Mouse (Mus musculus): Measurements from ENCODE around the gene Cd248. TPM values are rescaled to one million over a fixed set of nuclear protein-coding genes. Genes with fewer than 3 reads are reported as not detected.
A peak's percentile ranks its signal among the peaks of the same experiment; 100 is the strongest.
"Not testable (repeated sequence)": the region's sequence is repeated elsewhere in the genome, so short reads cannot be mapped to it uniquely, and the experiment has no call there.

Cd248 gene
- polyA plus RNA-seq, 1 experiment from 2014 or later: 69.8 TPM

DNA sequence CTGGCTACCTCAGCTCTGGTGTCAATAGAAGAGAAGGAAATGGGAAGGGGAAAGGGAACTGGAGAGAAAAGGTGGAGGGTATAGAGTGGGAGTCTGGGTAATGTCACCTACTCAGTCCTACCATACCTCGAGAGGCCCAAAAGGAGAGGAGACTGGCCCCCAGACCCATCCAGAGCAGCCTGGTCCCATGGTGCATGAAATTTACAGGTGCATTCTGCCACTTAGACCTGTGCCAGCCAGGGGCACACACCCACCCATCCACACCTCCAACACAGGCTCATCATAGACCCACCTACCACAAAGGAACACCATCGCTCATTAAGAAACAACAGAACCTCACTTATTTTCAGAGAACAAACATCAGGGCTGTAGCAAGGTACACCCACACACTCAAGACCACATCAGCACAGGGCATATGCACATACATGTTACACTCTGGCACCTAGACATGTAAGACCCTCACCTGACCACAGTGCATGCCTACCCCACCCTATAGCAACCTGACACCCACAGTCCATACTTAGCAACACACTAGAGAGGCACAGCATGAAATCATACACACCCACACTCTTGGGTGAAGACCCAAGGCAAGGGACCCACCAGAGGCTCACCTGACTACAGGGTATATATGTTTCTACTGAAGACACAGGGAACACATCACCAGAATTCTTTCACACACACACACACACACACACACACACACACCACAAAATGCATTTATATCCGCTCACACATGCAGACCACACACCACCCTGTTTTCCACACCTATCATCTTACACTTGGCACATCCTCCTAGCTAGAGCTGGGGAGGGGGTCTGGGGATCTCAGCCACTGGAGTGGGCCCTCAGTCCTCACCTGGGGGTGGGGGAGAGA is 16.3 kb downstream of the Cd248 start:
- 0 out of 2 replicates have a peak overlapping the region, but pooled peaks have one; percentile 67 for H3K9ac ChIP-seq (ENCODE audit: low read length)
- no peaks in the 10 kb centered on the region for H3K9me3 ChIP-seq (replicated peaks; ENCODE audit: control insufficient read depth, low read length)

GRCm38 (mm10) chr19:5084834-5085144 is 16.9 kb downstream of the Cd248 start:
- Histone ChIP-seq H3K9me3 (replicated peaks; ENCODE audit: control insufficient read depth, low read length) (no peaks in the 10 kb centered on the region), H3K4me3 (replicated peaks; ENCODE audit: low read length) (peak overlapping the region; percentile 53), H3K36me3 (ENCODE audit: control insufficient read depth, insufficient read depth, low read length) (no peaks in the 10 kb centered on the region), H3K27ac (ENCODE audit: low read length) (no peak overlapping the region), H3K27me3 (ENCODE audit: control insufficient read depth, insufficient read depth, low read length) (peaks cover 55% of the 10 kb centered on the region), H3K4me1 (ENCODE audit: control insufficient read depth, insufficient read depth, low read length) (peaks cover 20% of the 10 kb centered on the region), H3K4me2 (ENCODE audit: low read depth, low read length) (peak overlapping the region; percentile 83), H3K9ac (ENCODE audit: low read length) (peak overlapping the region; percentile 67; the same call in 1 of the 2 replicates)
- 5% methylated on average over 15 of the region's 15 CpGs for WGBS
- no peak for ATAC-seq (ENCODE audit: insufficient read depth, low FRiP score)

More for the DNA sequence above, 16.3 kb downstream of the Cd248 start:
- peaks cover 16% of the 10 kb centered on the region for H3K4me1 ChIP-seq (ENCODE audit: control insufficient read depth, insufficient read depth, low read length)
- no peak overlapping the region for H3K4me2 ChIP-seq (ENCODE audit: low read depth, low read length)
- no peak overlapping the region for H3K27ac ChIP-seq (ENCODE audit: low read length)
- H3K36me3 ChIP-seq (ENCODE audit: control insufficient read depth, insufficient read depth, low read length): no peaks in the 10 kb centered on the region
- WGBS: 66% methylated on average over 3 of the region's 3 CpGs
- peaks cover 55% of the 10 kb centered on the region for H3K27me3 ChIP-seq (ENCODE audit: control insufficient read depth, insufficient read depth, low read length)
- ATAC-seq (ENCODE audit: insufficient read depth, low FRiP score): no peak
- H3K4me3 ChIP-seq (replicated peaks; ENCODE audit: low read length): peak overlapping the region; percentile 53

DNA sequence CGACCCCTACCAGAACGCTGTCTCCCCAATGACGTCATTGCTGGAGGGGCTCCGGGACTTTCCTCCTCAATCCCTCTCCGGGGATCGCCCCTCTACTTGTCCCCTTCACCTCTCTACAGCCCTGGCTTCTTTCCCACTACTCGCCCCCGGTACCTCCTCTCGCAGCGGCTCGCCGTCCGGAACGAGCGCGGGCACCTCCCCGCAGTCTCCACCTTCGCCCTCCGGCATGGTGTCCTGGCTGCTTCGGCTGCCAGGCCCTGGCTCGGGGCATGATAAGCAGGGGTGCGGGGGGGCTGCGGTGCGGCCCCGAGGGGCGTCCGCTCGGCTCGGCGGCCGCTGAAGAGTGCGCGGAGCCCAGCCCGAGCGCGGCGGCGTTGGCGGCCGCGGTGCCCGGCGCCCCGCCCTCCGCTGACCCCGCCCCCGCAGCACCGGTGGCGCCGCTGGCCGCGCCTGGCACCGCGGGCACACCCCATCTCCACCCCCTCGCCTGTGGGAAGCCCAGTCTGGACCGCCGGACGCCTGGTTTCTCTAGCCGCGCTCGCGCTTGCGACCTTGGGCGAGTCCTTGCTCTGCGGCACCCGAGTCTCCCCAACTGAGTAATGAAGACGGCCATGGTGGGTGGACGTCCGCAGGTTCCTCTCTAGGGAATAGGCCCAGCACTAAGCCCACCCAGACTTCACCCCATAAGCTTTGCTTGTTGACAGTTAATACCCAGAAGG is 17.4 kb downstream of the Cd248 start, which contains the start of gene Tmem151a:
Tmem151a (minus strand) TSS at position 387 of the 719 bp plus-strand sequence.
- Histone ChIP-seq H3K4me1 (ENCODE audit: control insufficient read depth, insufficient read depth, low read length) (peaks cover 20% of the 10 kb centered on the region), H3K9me3 (replicated peaks; ENCODE audit: control insufficient read depth, low read length) (no peaks in the 10 kb centered on the region), H3K27ac (ENCODE audit: low read length) (no peak within 1 kb of the TSS), H3K27me3 (ENCODE audit: control insufficient read depth, insufficient read depth, low read length) (peaks cover 55% of the 10 kb centered on the region), H3K9ac (ENCODE audit: low read length) (peak within 1 kb of the TSS; percentile 67), H3K4me3 (replicated peaks; ENCODE audit: low read length) (peak within 1 kb of the TSS; percentile 53), H3K4me2 (ENCODE audit: low read depth, low read length) (peak within 1 kb of the TSS; percentile 83), H3K36me3 (ENCODE audit: control insufficient read depth, insufficient read depth, low read length) (no peaks in the 10 kb centered on the region)
- ATAC-seq (ENCODE audit: insufficient read depth, low FRiP score): no peak
- WGBS: under 1% methylated on average over 68 of the region's 69 CpGs

DNA sequence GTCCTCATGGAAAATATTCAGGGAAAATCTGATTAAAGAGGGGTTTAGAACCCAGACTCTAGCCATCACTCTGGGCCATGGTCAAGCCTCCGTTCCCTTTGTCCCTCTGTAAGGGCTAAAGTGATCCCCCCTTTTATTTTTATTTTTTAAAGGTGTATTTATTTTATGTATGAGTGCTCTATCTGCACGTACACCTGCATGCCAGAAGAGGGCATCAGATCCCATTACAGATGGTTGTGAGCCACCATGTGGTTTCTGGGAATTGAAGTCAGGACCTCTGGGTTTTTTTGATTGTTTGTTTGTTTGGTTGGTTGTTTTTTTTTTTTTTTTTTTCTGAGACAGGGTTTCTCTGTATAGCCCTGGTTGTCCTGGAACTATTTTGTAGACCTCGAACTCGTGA is 18.7 kb downstream of the Cd248 start:
- WGBS: 56% methylated on average over 4 of the region's 4 CpGs
- not testable (repeated sequence) for H3K36me3 ChIP-seq (ENCODE audit: control insufficient read depth, insufficient read depth, low read length); H3K9me3 ChIP-seq (replicated peaks; ENCODE audit: control insufficient read depth, low read length); H3K9ac ChIP-seq (ENCODE audit: low read length); H3K4me3 ChIP-seq (replicated peaks; ENCODE audit: low read length); H3K4me2 ChIP-seq (ENCODE audit: low read depth, low read length); H3K27ac ChIP-seq (ENCODE audit: low read length); ATAC-seq (ENCODE audit: insufficient read depth, low FRiP score)
- H3K27me3 ChIP-seq (ENCODE audit: control insufficient read depth, insufficient read depth, low read length): peaks cover 47% of the 10 kb centered on the region
- H3K4me1 ChIP-seq (ENCODE audit: control insufficient read depth, insufficient read depth, low read length): peaks cover 20% of the 10 kb centered on the region

GRCm38 (mm10) chr19:5087884-5088728 is 20.2 kb downstream of the Cd248 start, which contains the start of gene Yif1a:
Yif1a (plus strand) TSS chr19:5088538.
- Histone ChIP-seq H3K9me3 (replicated peaks; ENCODE audit: control insufficient read depth, low read length) (no peaks in the 10 kb centered on the region), H3K4me2 (ENCODE audit: low read depth, low read length) (peak within 1 kb of the TSS; percentile 91), H3K9ac (ENCODE audit: low read length) (peak within 1 kb of the TSS; percentile 88), H3K4me3 (replicated peaks; ENCODE audit: low read length) (peak within 1 kb of the TSS; percentile 90), H3K36me3 (ENCODE audit: control insufficient read depth, insufficient read depth, low read length) (no peaks in the 10 kb centered on the region), H3K27me3 (ENCODE audit: control insufficient read depth, insufficient read depth, low read length) (peaks cover 31% of the 10 kb centered on the region), H3K27ac (ENCODE audit: low read length) (peak within 1 kb of the TSS; percentile 87), H3K4me1 (ENCODE audit: control insufficient read depth, insufficient read depth, low read length) (peaks cover 20% of the 10 kb centered on the region)
- peak; percentile 92 for ATAC-seq (ENCODE audit: insufficient read depth, low FRiP score)
- under 1% methylated on average over 58 of the region's 58 CpGs for WGBS

DNA sequence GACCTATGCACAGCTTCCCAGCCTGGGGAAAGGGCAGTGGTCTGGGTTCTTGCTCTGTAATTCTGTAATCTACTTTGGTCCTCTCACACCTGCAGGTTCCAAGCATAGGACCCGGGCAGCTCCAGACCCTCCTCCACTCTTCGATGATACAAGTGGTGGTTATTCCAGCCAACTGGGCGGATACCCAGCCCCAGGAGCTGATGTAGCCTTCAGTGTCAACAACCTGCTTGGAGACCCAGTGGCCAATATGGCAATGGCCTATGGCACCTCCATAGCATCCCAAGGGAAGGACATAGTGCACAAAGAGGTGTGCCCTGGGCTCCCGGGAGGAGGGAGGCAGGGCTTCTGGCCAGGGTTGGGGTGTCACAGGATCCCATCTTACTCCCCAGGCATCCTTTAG is 21.4 kb downstream of the Cd248 start:
- Histone ChIP-seq H3K4me3 (replicated peaks; ENCODE audit: low read length) (peak overlapping the region; percentile 90), H3K4me2 (ENCODE audit: low read depth, low read length) (peak overlapping the region; percentile 91), H3K9me3 (replicated peaks; ENCODE audit: control insufficient read depth, low read length) (no peaks in the 10 kb centered on the region), H3K27me3 (ENCODE audit: control insufficient read depth, insufficient read depth, low read length) (peaks cover 21% of the 10 kb centered on the region), H3K36me3 (ENCODE audit: control insufficient read depth, insufficient read depth, low read length) (no peaks in the 10 kb centered on the region), H3K4me1 (ENCODE audit: control insufficient read depth, insufficient read depth, low read length) (peaks cover 22% of the 10 kb centered on the region), H3K27ac (ENCODE audit: low read length) (no peak overlapping the region), H3K9ac (ENCODE audit: low read length) (peak overlapping the region; percentile 88)
- 91% methylated on average over 4 of the region's 4 CpGs for WGBS
- no peak for ATAC-seq (ENCODE audit: insufficient read depth, low FRiP score)

GRCm38 (mm10) chr19:5092083-5092482 is 24.2 kb downstream of the Cd248 start:
- no peaks in the 10 kb centered on the region for H3K27me3 ChIP-seq (ENCODE audit: control insufficient read depth, insufficient read depth, low read length)
- WGBS: 84% methylated on average over 10 of the region's 10 CpGs
- no peak overlapping the region for H3K27ac ChIP-seq (ENCODE audit: low read length)
- H3K36me3 ChIP-seq (ENCODE audit: control insufficient read depth, insufficient read depth, low read length): no peaks in the 10 kb centered on the region
- H3K4me3 ChIP-seq (replicated peaks; ENCODE audit: low read length): no peak overlapping the region
- no peak overlapping the region for H3K4me2 ChIP-seq (ENCODE audit: low read depth, low read length)
- H3K9ac ChIP-seq (ENCODE audit: low read length): no peak overlapping the region
- peaks cover 33% of the 10 kb centered on the region for H3K4me1 ChIP-seq (ENCODE audit: control insufficient read depth, insufficient read depth, low read length)
- no peak for ATAC-seq (ENCODE audit: insufficient read depth, low FRiP score)
- no peaks in the 10 kb centered on the region for H3K9me3 ChIP-seq (replicated peaks; ENCODE audit: control insufficient read depth, low read length)

GRCm38 (mm10) chr19:5093481-5094242 is 25.8 kb downstream of the Cd248 start:
- Histone ChIP-seq H3K4me1 (ENCODE audit: control insufficient read depth, insufficient read depth, low read length) (peaks cover 34% of the 10 kb centered on the region), H3K4me3 (replicated peaks; ENCODE audit: low read length) (no peak overlapping the region), H3K9ac (ENCODE audit: low read length) (no peak overlapping the region), H3K36me3 (ENCODE audit: control insufficient read depth, insufficient read depth, low read length) (no peaks in the 10 kb centered on the region), H3K4me2 (ENCODE audit: low read depth, low read length) (no peak overlapping the region), H3K9me3 (replicated peaks; ENCODE audit: control insufficient read depth, low read length) (no peaks in the 10 kb centered on the region), H3K27ac (ENCODE audit: low read length) (no peak overlapping the region), H3K27me3 (ENCODE audit: control insufficient read depth, insufficient read depth, low read length) (no peaks in the 10 kb centered on the region)
- WGBS: 75% methylated on average over 12 of the region's 12 CpGs
- no peak for ATAC-seq (ENCODE audit: insufficient read depth, low FRiP score)

All from stomach, embryonic 16.5 days (tissue).